Mouse (Mus musculus) bone marrow macrophage, adult 2 months (primary cell): ENCODE results near the gene Tmem243.

ENCODE experiments used
- CTCF ChIP-seq: IDR thresholded peaks from 2 replicates; pipeline ENCODE4 v1.5.1; 2012; ENCODE audit warnings: low read depth, mild to moderate bottlenecking, low read length, moderate library complexity
- POLR2A ChIP-seq: IDR thresholded peaks from 2 replicates; pipeline ENCODE4 v1.6.1; 2012; ENCODE audit warnings: mild to moderate bottlenecking, low read depth, low read length, borderline replicate concordance

- no peak for TF ChIP-seq CTCF
- TF ChIP-seq POLR2A = no peak
These were observed 9.1 kb downstream of the Tmem243 start for GRCm38 (mm10) chr5:9109582-9109981.
